Mouse (Mus musculus): ENCODE data around the gene Triap1. TPM values are rescaled to one million over a fixed set of nuclear protein-coding genes. Genes with fewer than 3 reads are reported as not detected.
A peak's percentile ranks its signal among the peaks of the same experiment; 100 is the strongest.
"Not testable (repeated sequence)": the region's sequence is repeated elsewhere in the genome, so short reads cannot be mapped to it uniquely, and the experiment has no call there.

Triap1 gene
- 22.2 and 24.1 TPM in 2 replicates for polyA plus RNA-seq (2012; rRNA removed)

DNA sequence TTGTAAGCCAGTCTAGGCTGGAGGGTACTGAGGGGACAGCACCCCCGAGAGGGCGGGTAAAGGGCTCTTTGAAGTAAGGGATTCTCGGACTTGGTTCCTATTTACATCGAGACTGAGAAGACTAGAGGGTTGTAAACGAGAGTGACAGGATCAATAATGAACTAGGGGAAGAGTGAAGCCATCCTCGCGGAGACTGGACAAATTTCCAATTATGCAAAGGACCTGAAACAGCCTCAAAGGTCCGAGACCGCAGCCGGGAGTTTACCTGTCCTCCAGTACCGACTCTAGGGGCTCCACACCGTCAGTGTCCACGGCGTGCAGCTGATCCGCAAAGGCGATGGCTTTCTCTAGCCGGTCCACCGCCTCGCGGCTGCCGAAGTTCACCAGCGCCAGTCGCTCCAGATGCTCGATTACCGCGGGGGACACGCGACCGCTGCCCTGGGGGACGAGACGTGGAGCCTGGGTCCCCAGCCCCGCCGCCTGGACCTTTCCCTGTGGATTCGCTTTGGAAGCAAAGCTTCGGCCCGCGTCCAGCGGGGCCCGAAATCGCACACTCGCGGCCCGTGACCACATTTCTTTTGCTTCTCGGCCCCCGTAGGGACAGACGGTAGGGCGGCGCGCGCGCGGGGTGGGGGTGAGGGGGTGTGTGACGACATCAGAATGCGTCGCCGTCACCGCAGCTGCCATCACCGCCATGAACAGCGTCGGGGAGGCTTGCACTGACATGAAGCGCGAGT is at the start of gene Triap1, which contains the start of gene Gatc:
TSS of gene Triap1 (plus strand) at position 649 of the 737 bp plus-strand sequence.
TSS of gene Gatc (minus strand) at position 602 of the 737 bp plus-strand sequence.
- DNase-seq (ENCODE audit: extremely low spot score in 1 of 2, low spot score in 1 of 2), result peak; percentile 63 to 90

DNA sequence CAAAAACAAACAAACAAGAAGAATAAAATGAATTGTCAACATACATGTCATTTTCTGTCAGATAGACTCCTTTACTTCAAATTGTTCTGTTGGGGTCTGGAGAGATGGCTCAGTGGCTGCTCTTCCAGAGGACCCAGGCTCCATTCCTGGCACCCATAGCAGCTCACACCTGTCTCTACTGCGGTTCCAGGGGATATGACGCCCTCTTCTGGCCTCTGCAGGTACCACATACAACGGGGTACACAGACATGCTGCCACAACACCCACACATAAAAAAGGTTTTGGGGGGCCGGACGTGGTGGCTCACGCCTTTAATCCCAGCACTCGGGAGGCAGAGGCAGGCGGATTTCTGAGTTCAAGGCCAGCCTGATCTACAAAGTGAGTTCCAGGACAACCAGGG is 46.9 kb upstream of the Triap1 start:
- no peak for DNase-seq (ENCODE audit: extremely low spot score in 1 of 2, low spot score in 1 of 2)

DNA sequence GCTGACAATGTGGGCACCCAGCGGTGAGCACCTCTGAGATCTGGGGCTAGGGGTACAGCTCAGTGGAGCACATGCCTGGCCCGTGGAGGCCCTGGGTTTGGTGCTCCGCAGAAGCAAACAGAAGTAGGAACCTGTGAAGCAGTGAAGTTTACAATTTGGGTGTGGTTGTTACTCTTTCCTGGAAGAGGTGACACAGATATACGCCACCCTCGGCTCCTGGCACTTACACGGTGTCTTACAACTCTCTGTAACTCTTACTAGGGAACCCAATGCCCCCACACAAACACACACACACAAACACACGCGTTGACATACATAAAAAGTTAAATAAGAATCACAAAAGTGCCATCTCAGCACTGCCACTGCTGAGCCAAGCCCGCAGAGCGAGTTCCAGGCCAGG is 44.7 kb upstream of the Triap1 start:
- DNase-seq (ENCODE audit: extremely low spot score in 1 of 2, low spot score in 1 of 2), result no peak

- peak in 1 of 2 experiments; percentile 71 for DNase-seq (ENCODE audit: extremely low spot score in 1 of 2, low spot score in 1 of 2)
Measured at GRCm38 (mm10) chr5:115300035-115300744, 40.8 kb upstream of the Triap1 start.

DNA sequence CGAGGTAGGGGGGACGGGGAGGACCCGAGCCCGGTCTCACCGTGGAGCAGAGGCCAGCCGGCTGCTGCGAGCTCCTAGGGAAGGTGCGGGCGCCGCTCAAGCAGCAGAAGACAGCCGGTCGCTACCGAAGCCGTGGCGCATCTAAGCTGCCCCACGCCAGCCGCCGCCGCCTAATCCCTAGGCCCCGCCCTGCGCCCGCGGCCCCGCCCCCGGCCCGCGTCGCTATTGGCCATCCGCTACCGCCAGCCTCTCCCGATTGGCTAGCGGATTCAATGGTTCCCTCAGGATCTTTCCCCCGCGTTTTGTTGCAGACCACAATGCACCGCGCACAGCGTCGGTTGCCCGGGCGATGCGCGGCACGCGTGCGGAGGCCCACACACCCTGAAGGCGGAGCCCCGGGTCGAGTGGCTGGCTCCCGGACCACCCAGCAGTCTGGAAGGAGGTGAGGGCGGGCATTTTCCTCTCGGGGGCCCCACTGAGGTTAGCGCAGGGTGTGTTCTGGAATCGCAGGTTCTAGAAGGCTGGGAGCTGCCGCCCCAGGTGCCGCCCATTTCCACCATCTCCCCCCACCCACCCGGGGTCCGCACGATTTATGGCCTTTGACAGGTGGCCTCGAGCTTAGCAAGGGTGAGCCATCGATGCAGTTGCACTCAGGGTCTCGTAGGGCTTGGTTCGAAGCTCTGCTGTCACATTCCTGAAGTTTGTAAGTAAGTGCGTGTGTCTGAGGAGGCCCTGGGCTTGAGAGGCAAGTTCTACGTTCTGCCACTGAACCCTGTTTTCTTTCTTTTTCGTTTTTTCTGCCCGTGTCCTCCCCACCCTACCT is 40.0 kb upstream of the Triap1 start, which contains the start of gene Dynll1:
TSS of gene Dynll1 (minus strand) at position 208 of the 823 bp plus-strand sequence.
- DNase-seq (ENCODE audit: extremely low spot score in 1 of 2, low spot score in 1 of 2), result peak; percentile 97 to 100

DNA sequence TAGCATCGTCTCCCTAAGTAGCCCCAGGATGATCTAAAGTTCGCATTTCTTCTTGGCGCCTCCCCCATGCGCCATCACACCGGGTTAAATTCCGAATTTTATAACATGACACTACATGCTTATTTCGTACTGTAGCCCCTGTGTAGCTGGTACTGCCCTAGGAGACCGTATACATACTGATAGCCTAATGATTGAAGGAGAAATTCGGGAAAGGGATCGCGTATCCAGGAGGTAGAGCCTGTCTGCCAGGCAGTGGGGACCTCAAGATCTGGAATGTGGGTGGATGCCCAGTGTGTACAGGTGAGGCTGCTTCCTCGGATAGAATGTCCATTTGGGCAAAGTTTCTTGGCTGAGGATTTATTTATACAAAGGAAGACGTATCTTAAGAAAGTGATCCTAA is 39.4 kb upstream of the Triap1 start:
- DNase-seq (ENCODE audit: extremely low spot score in 1 of 2, low spot score in 1 of 2), result peak in 1 of 2 experiments; percentile 20

DNA sequence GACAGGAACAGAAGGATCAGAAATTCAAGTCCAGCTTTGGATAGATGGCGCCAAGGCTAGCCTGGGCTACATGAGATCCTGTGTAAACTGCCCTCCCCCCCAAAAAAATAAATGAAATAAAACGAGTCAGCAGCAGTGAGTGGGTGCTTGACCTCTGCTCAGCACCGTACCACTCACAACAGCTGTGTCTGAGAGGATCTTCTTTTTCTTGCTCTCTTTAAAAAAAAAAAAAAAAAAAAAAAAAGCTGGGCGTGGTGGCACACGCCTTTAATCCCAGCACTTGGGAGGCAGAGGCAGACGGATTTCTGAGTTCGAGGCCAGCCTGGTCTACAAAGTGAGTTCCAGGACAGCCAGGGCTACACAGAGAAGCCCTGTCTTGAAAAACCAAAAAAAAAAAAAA is 38.8 kb upstream of the Triap1 start:
- DNase-seq (ENCODE audit: extremely low spot score in 1 of 2, low spot score in 1 of 2), result not testable (repeated sequence)

GRCm38 (mm10) chr5:115312354-115312753 is 28.7 kb upstream of the Triap1 start:
- DNase-seq (ENCODE audit: extremely low spot score in 1 of 2, low spot score in 1 of 2), result no peak

- no peak for DNase-seq (ENCODE audit: extremely low spot score in 1 of 2, low spot score in 1 of 2)
Measured at GRCm38 (mm10) chr5:115312816-115313667, 28.0 kb upstream of the Triap1 start.

- DNase-seq (ENCODE audit: extremely low spot score in 1 of 2, low spot score in 1 of 2), result no peak
Measured at GRCm38 (mm10) chr5:115313668-115313943, 27.4 kb upstream of the Triap1 start.

- DNase-seq (ENCODE audit: extremely low spot score in 1 of 2, low spot score in 1 of 2), result no peak
Measured at GRCm38 (mm10) chr5:115316968-115317644, 23.9 kb upstream of the Triap1 start.

GRCm38 (mm10) chr5:115317645-115318328 is 23.2 kb upstream of the Triap1 start:
- no peak for DNase-seq (ENCODE audit: extremely low spot score in 1 of 2, low spot score in 1 of 2)

DNA sequence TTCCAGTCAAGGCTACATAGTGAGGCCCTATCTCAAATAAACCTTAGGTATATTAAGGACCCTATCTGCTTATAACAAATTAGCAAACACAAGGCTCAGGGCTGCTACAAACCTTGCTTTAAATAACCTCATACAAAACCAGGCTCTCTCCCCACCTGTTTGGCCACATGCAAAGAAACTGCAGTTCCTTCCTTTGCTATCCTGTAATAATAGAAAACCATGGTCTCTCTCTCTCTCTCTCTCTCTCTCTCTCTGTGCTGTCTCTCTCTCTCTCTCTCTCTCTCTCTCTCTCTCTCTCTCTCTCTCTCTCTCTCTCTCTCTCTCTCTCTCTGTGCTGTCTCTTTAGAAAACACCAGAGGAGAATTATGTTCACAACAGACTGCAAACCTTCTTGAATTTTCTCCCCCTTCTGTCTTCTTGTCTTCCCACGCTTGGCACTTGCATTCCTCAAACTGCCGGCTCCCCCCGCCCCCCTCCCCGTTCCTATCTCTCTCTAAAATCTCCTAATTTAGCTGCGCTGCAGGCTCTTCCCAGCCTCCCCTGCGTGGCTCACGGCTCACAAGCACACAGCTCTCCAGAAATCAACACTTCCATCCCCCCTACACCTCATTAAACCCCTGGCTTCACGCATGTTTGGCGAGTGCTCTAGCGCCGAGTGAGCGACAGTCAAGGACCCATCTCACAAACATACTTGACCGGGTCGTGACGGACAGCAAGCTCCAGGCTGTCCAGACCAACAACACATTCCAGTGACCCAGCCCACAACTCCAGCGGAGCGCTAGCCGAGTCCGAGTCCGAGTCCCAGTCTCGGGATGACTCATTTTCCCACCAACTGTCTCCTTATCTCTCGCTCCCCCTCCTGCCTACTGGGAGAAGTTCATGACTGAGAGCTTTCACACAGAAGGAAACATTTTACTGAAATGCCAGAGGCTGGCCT is 21.8 kb upstream of the Triap1 start:
- DNase-seq (ENCODE audit: extremely low spot score in 1 of 2, low spot score in 1 of 2), result peak; percentile 83 to 88

- no peak for DNase-seq (ENCODE audit: extremely low spot score in 1 of 2, low spot score in 1 of 2)
Measured at GRCm38 (mm10) chr5:115326256-115326831, 14.7 kb upstream of the Triap1 start.

- peak; percentile 89 to 96 for DNase-seq (ENCODE audit: extremely low spot score in 1 of 2, low spot score in 1 of 2)
Measured at GRCm38 (mm10) chr5:115326875-115327609, 14.0 kb upstream of the Triap1 start, which contains the start of gene Srsf9. Gene Srsf9 (plus strand): TSS chr5:115327177.

- DNase-seq (ENCODE audit: extremely low spot score in 1 of 2, low spot score in 1 of 2), result no peak
Measured at GRCm38 (mm10) chr5:115327610-115328548, 13.1 kb upstream of the Triap1 start.
